Mouse (Mus musculus) forebrain, embryonic 10.5 days (tissue): ENCODE measurements around the gene Gm20696. TPM values are rescaled to one million over a fixed set of nuclear protein-coding genes. Genes with fewer than 3 reads are reported as not detected.

ENCODE experiments used
- DNase-seq: peaks from one replicate; pipeline ENCODE4 v3.0.0-alpha.2; 2017; ENCODE audit warnings: low spot score; ENCODE audit errors: extremely low spot score
- H3K27ac ChIP-seq: fragments of 300-500 bp; sonication (generic); 2 replicates; pipeline ENCODE4 v1.5.1; 2016; ENCODE audit warnings: mild to moderate bottlenecking
- H3K27me3 ChIP-seq: fragments of 300-500 bp; sonication (generic); 2 replicates; pipeline ENCODE4 v1.6.1; 2016; ENCODE audit warnings: mild to moderate bottlenecking; ENCODE audit not compliant: poor library complexity, severe bottlenecking
- H3K36me3 ChIP-seq: fragments of 300-500 bp; sonication (generic); replicated peaks from 2 replicates; pipeline ENCODE4 v1.6.1; 2016; ENCODE audit warnings: mild to moderate bottlenecking, moderate library complexity
- H3K4me1 ChIP-seq: fragments of 300-500 bp; sonication (generic); 2 replicates; pipeline ENCODE4 v1.6.1; 2016
- H3K4me3 ChIP-seq: fragments of 300-500 bp; sonication (generic); 2 replicates; pipeline ENCODE4 v1.5.1; 2016; ENCODE audit warnings: mild to moderate bottlenecking, moderate library complexity
- H3K9me3 ChIP-seq: fragments of 300-500 bp; sonication (generic); 2 replicates; pipeline ENCODE4 v1.6.1; 2016; ENCODE audit warnings: mild to moderate bottlenecking, moderate library complexity
- WGBS: fragments of 180-500 bp; shearing (Covaris S2); methylation state at CpG from one replicate; pipeline ENCODE4 v1.1.7; 2016; 5-methylcytosine and 5-hydroxymethylcytosine counted together
- polyA plus RNA-seq: library from polyadenylated mRNA; unstranded; fragments of >200 nt; fragmentation: Nextera tagmentation; extraction: Ambion mirVana; gene quantifications from 2 replicates; pipeline ENCODE4 v1.2.1, GENCODE M21; 2016

Gm20696 gene
- polyA plus RNA-seq, 1 experiment from 2014 or later, result 3.6 TPM

DNA sequence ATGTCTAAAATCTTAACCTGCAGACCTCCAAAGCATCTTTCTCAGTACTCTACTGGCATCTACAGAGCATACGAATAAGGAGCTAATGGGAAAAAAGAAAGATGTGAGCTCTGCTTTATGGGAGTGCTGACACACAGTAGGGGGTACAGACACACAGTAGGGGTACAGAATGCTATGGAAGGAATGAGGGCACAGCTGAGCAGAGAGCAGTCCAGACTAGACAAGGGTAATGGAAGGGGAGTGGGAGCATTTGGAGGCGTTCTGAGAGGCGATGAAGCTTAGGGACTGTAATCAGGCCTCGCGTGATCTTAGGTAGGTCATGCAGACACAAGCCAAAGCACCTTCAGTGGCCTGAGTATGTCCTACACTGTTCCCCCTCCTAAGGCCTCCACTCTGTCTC lies 17.4 kb upstream of the Gm20696 start:
- no peak overlapping the region for H3K27ac ChIP-seq
- H3K36me3 ChIP-seq, result no peaks in the 10 kb centered on the region
- H3K27me3 ChIP-seq, result 0 out of 2 replicates have a peak, but pooled peaks cover 6% of the 10 kb centered on the region
- H3K4me3 ChIP-seq, result no peak overlapping the region
- no peak for DNase-seq
- H3K9me3 ChIP-seq, result peaks cover 4% of the 10 kb centered on the region; the same call in 1 of the 2 replicates
- H3K4me1 ChIP-seq, result no peaks in the 10 kb centered on the region
- 93% methylated on average over 5 of the region's 5 CpGs for WGBS

GRCm38 (mm10) chr6:99678108-99678507 lies 11.5 kb upstream of the Gm20696 start:
- H3K36me3 ChIP-seq, result no peaks in the 10 kb centered on the region
- DNase-seq, result no peak
- H3K4me3 ChIP-seq, result no peak overlapping the region
- H3K27ac ChIP-seq, result no peak overlapping the region
- no peaks in the 10 kb centered on the region for H3K27me3 ChIP-seq
- no peaks in the 10 kb centered on the region for H3K9me3 ChIP-seq
- 82% methylated on average over 11 of the region's 11 CpGs for WGBS
- H3K4me1 ChIP-seq, result peaks cover 16% of the 10 kb centered on the region

- DNase-seq, result no peak
- WGBS, result 89% methylated on average over 8 of the region's 8 CpGs
- Histone ChIP-seq H3K4me3 (no peak overlapping the region), H3K27ac (no peak overlapping the region), H3K36me3 (no peaks in the 10 kb centered on the region), H3K27me3 (no peaks in the 10 kb centered on the region), H3K9me3 (no peaks in the 10 kb centered on the region), H3K4me1 (peaks cover 16% of the 10 kb centered on the region)
Observed at GRCm38 (mm10) chr6:99677325-99677724, 10.7 kb upstream of the Gm20696 start.

DNA sequence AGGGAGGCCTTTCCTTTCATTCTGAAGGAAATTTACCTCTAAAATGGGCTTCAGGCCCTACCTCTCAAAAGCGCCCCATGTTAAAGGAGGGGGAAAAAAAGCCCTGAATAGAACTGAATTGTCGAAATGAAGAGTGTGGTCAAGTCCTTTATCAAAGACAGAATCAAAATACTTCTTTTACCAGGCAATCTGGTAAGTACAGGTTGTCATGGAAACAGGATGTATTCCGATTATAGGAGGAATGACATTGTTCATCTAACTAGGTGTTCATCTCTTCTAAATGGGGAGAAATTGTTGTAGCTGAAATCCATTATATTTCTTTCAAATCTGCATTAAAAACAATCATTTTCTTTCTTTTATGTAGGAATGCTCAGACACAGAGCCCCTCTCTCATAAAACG lies 7.9 kb upstream of the Gm20696 start:
- no peak overlapping the region for H3K27ac ChIP-seq
- no peaks in the 10 kb centered on the region for H3K27me3 ChIP-seq
- no peak for DNase-seq
- H3K9me3 ChIP-seq, result no peaks in the 10 kb centered on the region
- H3K4me1 ChIP-seq, result peaks cover 40% of the 10 kb centered on the region
- no peaks in the 10 kb centered on the region for H3K36me3 ChIP-seq
- 73% methylated on average over 4 of the region's 4 CpGs for WGBS
- H3K4me3 ChIP-seq, result no peak overlapping the region

- 80% methylated on average over 3 of the region's 3 CpGs for WGBS
Observed at GRCm38 (mm10) chr6:99671768-99672167, 5.2 kb upstream of the Gm20696 start.

DNA sequence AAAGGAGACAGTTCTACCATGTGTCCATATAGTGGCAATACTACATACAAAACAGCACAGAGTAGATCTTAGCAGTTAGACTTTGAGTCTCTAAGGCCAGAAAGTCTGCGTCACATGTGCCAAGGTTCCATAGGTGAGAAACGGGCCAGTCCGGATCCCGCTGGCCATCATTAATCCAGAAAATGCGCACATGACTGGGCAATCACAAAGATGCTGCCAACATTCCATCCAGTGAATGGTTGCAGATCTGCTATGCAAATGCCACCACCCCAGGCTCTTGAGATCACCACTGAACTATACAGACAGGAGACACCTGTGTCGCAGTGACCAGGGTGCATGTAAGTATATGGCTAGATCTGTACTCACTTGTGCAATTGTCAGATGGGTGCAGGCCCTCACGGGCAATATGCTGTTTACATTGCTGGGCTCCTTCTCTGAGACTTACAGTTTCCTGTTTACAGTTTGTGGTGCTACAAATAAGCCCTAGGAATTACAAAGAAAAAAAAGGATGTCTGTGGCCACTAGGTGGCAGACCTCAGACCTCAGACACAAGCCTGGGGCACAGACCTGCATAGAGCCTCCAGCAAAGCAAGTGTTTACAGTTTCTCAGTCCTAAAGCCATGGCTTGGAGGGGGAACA lies 4.0 kb upstream of the Gm20696 start:
- H3K27me3 ChIP-seq, result peaks cover 29% of the 10 kb centered on the region
- peak overlapping the region; percentile 4; the same call in 1 of the 2 replicates for H3K27ac ChIP-seq
- H3K36me3 ChIP-seq, result no peaks in the 10 kb centered on the region
- H3K4me1 ChIP-seq, result peaks cover 70% of the 10 kb centered on the region
- peak; percentile 54 for DNase-seq
- H3K4me3 ChIP-seq, result no peak overlapping the region
- H3K9me3 ChIP-seq, result no peaks in the 10 kb centered on the region
- WGBS, result 71% methylated on average over 7 of the region's 7 CpGs

More at GRCm38 (mm10) chr6:99671768-99672167, 5.2 kb upstream of the Gm20696 start:
- no peak overlapping the region for H3K27ac ChIP-seq
- H3K27me3 ChIP-seq, result peaks cover 23% of the 10 kb centered on the region
- no peaks in the 10 kb centered on the region for H3K9me3 ChIP-seq
- H3K36me3 ChIP-seq, result no peaks in the 10 kb centered on the region
- peaks cover 58% of the 10 kb centered on the region for H3K4me1 ChIP-seq
- no peak overlapping the region for H3K4me3 ChIP-seq
- DNase-seq, result no peak

GRCm38 (mm10) chr6:99669481-99670325 lies 3.1 kb upstream of the Gm20696 start:
- Histone ChIP-seq H3K27ac (peak overlapping the region; percentile 41; the same call in 1 of the 2 replicates), H3K27me3 (peaks cover 38% of the 10 kb centered on the region), H3K4me1 (peaks cover 70% of the 10 kb centered on the region), H3K4me3 (0 out of 2 replicates have a peak overlapping the region, but pooled peaks have one; percentile 0), H3K9me3 (no peaks in the 10 kb centered on the region), H3K36me3 (no peaks in the 10 kb centered on the region)
- WGBS, result 28% methylated on average over 5 of the region's 5 CpGs
- peak; percentile 71 for DNase-seq

- Histone ChIP-seq H3K9me3 (no peaks in the 10 kb centered on the region), H3K4me3 (peak overlapping the region; percentile 87), H3K27ac (peak overlapping the region; percentile 92), H3K36me3 (no peaks in the 10 kb centered on the region), H3K27me3 (peaks cover 48% of the 10 kb centered on the region), H3K4me1 (peaks cover 78% of the 10 kb centered on the region)
- WGBS, result 46% methylated on average over 8 of the region's 8 CpGs
- DNase-seq, result peak; percentile 26
Observed at GRCm38 (mm10) chr6:99667290-99667689, 693 bp upstream of the Gm20696 start.

DNA sequence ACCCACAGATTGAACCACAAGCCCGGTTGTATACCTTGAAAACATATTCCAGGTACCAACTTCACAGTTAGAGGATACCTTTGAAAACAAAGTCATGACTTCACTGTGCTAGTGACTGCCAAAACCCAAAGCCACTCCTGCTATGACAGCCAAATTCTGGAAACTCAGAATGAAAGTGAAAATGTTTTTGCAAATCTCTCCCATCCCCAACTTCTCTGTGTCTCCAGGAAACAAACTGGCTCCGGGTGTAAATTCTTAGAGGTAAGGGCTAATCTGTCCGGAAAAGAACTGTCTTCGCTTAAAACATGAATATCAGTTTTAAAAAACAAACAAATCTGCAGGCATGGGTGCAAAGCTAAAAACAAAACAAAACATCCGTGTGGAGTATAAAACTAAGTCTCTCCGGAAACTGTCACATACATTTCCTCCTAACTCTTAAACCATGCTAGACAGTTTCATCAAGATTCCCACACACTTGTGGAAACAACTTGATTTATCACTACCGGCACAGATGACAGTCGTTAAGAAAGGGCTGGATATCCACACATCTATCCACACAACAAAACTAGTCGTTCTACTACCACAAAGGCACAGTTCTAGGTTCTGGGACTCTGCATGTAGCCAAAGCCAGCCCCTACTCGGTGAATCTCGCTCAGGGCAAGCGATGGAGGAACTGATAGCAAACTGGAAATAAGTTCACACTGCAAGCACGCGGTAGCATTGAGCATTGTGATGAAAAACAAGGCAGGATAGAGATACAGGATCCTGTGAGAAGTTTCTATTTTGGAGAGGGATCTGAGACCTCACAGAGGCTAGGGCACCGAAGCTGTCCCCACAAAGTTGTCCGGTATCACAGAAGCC lies 910 bp downstream of the Gm20696 start:
- Histone ChIP-seq H3K36me3 (no peaks in the 10 kb centered on the region), H3K27ac (peak overlapping the region; percentile 92), H3K4me3 (peak overlapping the region; percentile 87), H3K9me3 (no peaks in the 10 kb centered on the region), H3K4me1 (peaks cover 65% of the 10 kb centered on the region), H3K27me3 (peaks cover 48% of the 10 kb centered on the region)
- peak; percentile 43 for DNase-seq
- 39% methylated on average over 16 of the region's 16 CpGs for WGBS

DNA sequence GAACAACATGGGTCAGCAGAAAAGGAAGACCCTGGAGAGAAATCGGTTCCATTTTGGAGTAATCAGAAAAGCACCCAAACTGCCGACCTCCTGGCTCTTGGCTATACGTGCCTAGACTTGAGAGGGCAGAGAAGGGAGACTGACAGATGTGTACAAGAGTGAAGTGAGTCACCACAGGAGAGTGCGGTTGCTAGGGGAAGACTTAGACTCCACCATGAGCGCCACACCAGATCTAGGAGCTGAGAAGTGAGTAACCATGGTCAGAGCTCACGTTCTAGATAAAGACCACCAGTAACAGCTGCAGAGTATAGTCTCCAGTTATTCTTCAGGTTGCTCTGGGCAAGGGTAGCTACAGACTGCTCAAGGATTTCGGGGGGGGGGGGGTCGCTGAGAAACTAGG lies 3.4 kb downstream of the Gm20696 start:
- Histone ChIP-seq H3K27ac (no peak overlapping the region), H3K27me3 (peaks cover 37% of the 10 kb centered on the region), H3K36me3 (no peaks in the 10 kb centered on the region), H3K4me3 (no peak overlapping the region), H3K9me3 (no peaks in the 10 kb centered on the region), H3K4me1 (peaks cover 41% of the 10 kb centered on the region)
- WGBS, result 80% methylated on average over 8 of the region's 8 CpGs
- DNase-seq, result no peak

GRCm38 (mm10) chr6:99660443-99660842 lies 6.2 kb downstream of the Gm20696 start:
- Histone ChIP-seq H3K9me3 (no peaks in the 10 kb centered on the region), H3K4me1 (peaks cover 21% of the 10 kb centered on the region), H3K27ac (no peak overlapping the region), H3K36me3 (no peaks in the 10 kb centered on the region), H3K4me3 (no peak overlapping the region), H3K27me3 (peaks cover 17% of the 10 kb centered on the region)
- no peak for DNase-seq
- 75% methylated on average over 3 of the region's 3 CpGs for WGBS

DNA sequence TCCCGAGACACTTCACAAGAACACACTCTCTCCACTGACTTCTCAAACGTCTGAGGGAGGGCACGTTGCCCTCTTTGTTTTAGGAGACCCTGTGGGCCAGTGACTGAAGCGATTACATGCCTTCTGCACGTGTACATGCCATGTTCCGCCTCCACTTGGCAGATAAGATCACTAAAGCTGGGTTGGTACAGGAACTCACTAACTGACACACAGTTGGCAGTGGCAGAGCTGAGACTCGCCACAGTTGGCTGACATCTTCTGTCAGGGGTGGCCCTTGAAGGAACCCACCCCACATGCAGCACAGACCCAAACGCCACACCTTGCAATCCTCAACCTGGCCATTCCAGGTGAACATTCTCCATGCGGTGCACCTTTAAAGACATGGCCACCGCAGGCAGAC lies 8.0 kb downstream of the Gm20696 start:
- Histone ChIP-seq H3K9me3 (no peaks in the 10 kb centered on the region), H3K27me3 (0 out of 2 replicates have a peak, but pooled peaks cover under 1% of the 10 kb centered on the region), H3K27ac (no peak overlapping the region), H3K4me1 (peaks cover 12% of the 10 kb centered on the region), H3K4me3 (no peak overlapping the region), H3K36me3 (no peaks in the 10 kb centered on the region)
- no peak for DNase-seq
- 89% methylated on average over 10 of the region's 10 CpGs for WGBS
